Mouse (Mus musculus) limb, embryonic 10.5 days (tissue): ENCODE data around the gene Grid2ip. TPM values are rescaled to one million over a fixed set of nuclear protein-coding genes. Genes with fewer than 3 reads are reported as not detected.

Experiments
- DNase-seq: peaks from one replicate; pipeline ENCODE4 v3.0.0-alpha.2; 2017; ENCODE audit warnings: low spot score
- H3K27ac ChIP-seq: fragments of 300-500 bp; sonication (generic); 2 replicates; pipeline ENCODE4 v1.5.1; 2016; ENCODE audit warnings: mild to moderate bottlenecking
- H3K27me3 ChIP-seq: fragments of 300-500 bp; sonication (generic); 2 replicates; pipeline ENCODE4 v1.6.1; 2016; ENCODE audit warnings: low read depth, mild to moderate bottlenecking; ENCODE audit not compliant: poor library complexity, severe bottlenecking
- H3K36me3 ChIP-seq: fragments of 300-500 bp; sonication (generic); 2 replicates; pipeline ENCODE4 v1.6.1; 2016; ENCODE audit warnings: mild to moderate bottlenecking, moderate library complexity
- H3K4me1 ChIP-seq: fragments of 300-500 bp; sonication (generic); 2 replicates; pipeline ENCODE4 v1.6.1; 2016
- H3K4me3 ChIP-seq: fragments of 300-500 bp; sonication (generic); 2 replicates; pipeline ENCODE4 v1.5.1; 2016; ENCODE audit warnings: mild to moderate bottlenecking, moderate library complexity
- H3K9me3 ChIP-seq: fragments of 300-500 bp; sonication (generic); replicated peaks from 2 replicates; pipeline ENCODE4 v1.6.1; 2016; ENCODE audit warnings: mild to moderate bottlenecking
- WGBS: fragments of 180-500 bp; shearing (Covaris S2); methylation state at CpG from one replicate; pipeline ENCODE4 v1.1.7; 2016; 5-methylcytosine and 5-hydroxymethylcytosine counted together
- polyA plus RNA-seq: library from polyadenylated mRNA; unstranded; fragments of >200 nt; fragmentation: Nextera tagmentation; extraction: Ambion mirVana; gene quantifications from 2 replicates; pipeline ENCODE4 v1.2.1, GENCODE M21; 2016

The Grid2ip gene
- polyA plus RNA-seq, 1 experiment from 2014 or later, result 0.48 TPM

DNA sequence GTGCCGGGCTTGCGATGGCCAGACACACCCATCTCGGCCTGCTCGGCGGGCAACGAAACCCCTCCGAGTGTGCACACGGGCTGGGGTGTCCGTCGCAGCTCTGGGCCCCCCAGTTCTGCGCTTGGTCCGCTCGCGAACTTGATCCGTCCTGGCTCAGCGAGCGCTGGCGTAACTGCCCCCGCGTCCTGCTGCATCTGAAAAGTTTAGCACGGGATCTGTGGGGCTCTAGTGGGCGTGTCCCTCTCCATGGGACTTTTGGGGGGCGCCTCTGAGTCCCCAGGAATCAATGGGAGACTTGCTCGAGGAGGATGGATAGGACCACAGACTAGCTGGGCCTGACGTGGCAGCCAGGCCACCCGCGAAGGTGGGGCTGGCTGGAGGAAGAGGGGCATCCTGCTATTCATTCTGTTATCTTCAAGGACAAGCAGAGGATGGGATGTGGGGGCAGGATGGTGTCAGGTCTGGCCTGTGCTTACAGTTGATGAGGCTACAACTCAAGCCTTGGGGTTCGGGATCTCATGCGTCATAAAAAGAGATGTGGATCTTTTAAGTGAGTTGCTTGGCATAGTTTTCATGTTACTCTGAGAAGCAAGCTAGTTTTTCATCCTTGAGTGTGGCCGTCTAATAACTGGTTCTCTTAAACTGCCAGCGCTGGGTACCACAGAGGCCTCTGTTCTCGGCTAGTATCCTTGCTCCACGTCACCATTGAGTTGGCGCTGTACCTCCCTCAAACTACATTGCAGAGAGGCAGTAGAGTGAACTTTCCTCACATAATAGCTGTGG is 47.2 kb downstream of the Grid2ip start:
- peaks cover 22% of the 10 kb centered on the region for H3K4me1 ChIP-seq
- no peak for DNase-seq
- H3K27ac ChIP-seq, result peak overlapping the region; percentile 92
- H3K4me3 ChIP-seq, result peak overlapping the region; percentile 83
- H3K9me3 ChIP-seq, result no peaks in the 10 kb centered on the region
- H3K27me3 ChIP-seq, result no peaks in the 10 kb centered on the region
- H3K36me3 ChIP-seq, result peaks cover 40% of the 10 kb centered on the region
- WGBS, result 7% methylated on average over 34 of the region's 34 CpGs

DNA sequence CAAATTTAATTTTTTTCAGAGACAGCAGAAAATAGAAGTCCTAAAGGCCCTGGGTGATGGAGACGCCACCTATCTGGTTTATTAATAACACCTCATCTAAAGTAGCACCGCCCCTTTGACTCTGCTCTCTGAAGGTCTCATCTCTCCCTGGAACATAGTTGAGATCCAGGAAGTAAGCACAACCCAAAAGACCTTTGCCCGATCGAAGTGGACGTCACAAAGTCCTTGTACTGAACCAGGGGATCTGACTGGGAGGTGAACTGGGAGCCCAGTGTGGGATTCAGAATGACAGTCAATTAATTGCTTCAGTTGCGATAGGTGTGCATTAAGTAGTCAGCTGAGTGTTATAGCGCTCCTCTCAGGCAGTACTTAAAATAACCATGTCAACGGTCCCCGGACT is 48.1 kb downstream of the Grid2ip start:
- no peaks in the 10 kb centered on the region for H3K9me3 ChIP-seq
- H3K36me3 ChIP-seq, result peaks cover 46% of the 10 kb centered on the region
- H3K27me3 ChIP-seq, result no peaks in the 10 kb centered on the region
- peak overlapping the region; percentile 83 for H3K4me3 ChIP-seq
- H3K4me1 ChIP-seq, result peaks cover 22% of the 10 kb centered on the region
- WGBS, result 91% methylated on average over 9 of the region's 9 CpGs
- H3K27ac ChIP-seq, result no peak overlapping the region
- no peak for DNase-seq

DNA sequence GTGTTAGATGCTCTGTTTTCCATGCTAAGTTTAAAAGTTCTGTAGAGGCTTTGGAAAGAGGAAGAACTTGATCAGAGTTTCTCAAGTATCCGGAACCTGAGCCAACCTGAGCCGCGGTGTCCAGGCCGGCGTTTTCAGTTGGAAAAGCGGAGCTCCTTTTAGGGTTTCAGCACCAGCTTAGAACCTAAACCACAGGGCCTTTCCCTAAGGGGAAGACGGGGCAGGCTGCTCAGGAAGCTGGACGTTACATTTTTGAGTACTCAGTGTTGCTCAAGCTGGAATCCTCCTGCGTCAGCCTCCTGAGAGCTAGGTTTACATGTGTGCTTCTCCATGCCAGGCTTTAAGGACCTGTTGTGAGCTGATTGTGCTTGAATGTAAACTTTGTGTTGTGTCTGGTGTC is 49.4 kb downstream of the Grid2ip start:
- no peak overlapping the region for H3K27ac ChIP-seq
- H3K9me3 ChIP-seq, result no peaks in the 10 kb centered on the region
- no peaks in the 10 kb centered on the region for H3K27me3 ChIP-seq
- peaks cover 22% of the 10 kb centered on the region for H3K4me1 ChIP-seq
- DNase-seq, result no peak
- H3K4me3 ChIP-seq, result no peak overlapping the region
- 95% methylated on average over 9 of the region's 9 CpGs for WGBS
- H3K36me3 ChIP-seq, result peaks cover 59% of the 10 kb centered on the region

DNA sequence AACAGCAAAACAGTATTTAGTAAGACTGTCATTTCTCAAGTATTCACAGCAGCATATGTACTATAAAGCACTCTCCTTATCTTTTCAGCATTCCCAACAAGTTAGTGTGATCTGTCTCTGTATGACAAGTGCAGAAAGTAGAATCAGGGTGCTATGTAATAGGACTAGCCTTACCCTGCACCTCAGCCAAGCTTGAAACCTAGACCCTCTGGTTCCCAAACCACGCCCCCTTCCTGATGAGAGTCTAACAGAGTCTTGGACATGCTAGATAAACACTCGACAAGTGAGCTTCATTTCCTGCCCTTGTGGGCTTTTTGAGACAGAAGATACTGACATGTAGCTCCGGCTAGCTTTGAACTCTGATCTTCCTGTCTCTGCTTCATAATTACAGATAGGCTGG is 52.1 kb downstream of the Grid2ip start:
- Histone ChIP-seq H3K36me3 (peaks cover 82% of the 10 kb centered on the region), H3K27me3 (no peaks in the 10 kb centered on the region), H3K9me3 (no peaks in the 10 kb centered on the region), H3K4me3 (no peak overlapping the region), H3K4me1 (peaks cover 13% of the 10 kb centered on the region), H3K27ac (no peak overlapping the region)
- DNase-seq, result no peak
- WGBS, result 80% methylated on average over 3 of the region's 3 CpGs

DNA sequence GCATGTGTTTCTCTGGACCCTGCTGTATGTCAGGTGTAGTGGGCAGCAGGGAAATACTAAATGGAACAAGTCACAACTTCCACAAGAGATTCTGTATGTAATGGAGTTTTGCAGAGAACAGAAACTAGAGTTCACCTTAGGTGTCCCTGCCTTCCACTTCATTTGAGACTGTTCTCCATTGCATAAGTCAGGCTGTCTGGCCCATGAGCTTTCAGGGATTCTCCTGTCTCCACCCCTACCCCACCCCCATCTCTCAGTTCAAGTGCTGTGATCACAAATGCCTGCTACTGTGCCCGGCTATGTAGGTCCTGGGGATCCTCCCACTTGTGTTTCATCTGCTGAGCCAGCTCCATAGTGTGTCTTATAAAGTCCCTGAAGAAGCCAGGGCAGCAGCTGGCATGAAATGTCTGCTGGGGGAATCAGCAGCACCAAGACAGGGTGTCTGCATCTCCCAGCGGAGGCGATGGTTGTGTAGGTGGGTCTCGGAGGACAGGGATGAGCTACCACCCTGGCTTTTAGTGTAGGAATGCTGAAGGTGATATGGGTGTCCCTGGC is 53.8 kb downstream of the Grid2ip start:
- DNase-seq, result no peak
- H3K36me3 ChIP-seq, result peaks cover 84% of the 10 kb centered on the region
- H3K4me3 ChIP-seq, result no peak overlapping the region
- no peaks in the 10 kb centered on the region for H3K9me3 ChIP-seq
- H3K4me1 ChIP-seq, result no peaks in the 10 kb centered on the region
- 92% methylated on average over 4 of the region's 4 CpGs for WGBS
- no peak overlapping the region for H3K27ac ChIP-seq
- H3K27me3 ChIP-seq, result no peaks in the 10 kb centered on the region

DNA sequence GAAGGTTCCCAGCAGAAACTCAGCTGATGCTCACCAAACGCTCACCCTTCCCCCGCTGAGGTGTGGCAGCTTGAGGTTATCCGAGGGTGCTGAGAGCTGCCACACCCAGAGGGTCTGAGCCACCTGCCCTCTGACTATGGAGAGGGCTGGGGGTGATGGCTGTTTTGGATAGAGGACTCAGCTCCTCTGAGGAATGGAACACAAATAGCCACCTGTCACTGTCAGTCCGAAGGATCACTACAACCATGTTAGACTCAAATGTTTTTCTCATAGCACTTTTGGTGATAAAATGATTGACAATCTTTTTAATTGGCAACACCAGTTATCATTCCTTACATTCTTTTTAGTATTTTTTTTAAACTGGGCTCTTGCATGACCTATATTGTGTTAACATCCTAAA is 64.3 kb downstream of the Grid2ip start:
- no peak for DNase-seq
- Histone ChIP-seq H3K9me3 (no peaks in the 10 kb centered on the region; the same call in 1 of the 2 replicates), H3K4me1 (no peaks in the 10 kb centered on the region), H3K27me3 (no peaks in the 10 kb centered on the region), H3K27ac (no peak overlapping the region), H3K4me3 (no peak overlapping the region), H3K36me3 (peaks cover 74% of the 10 kb centered on the region)
- WGBS, result 86% methylated on average over 4 of the region's 4 CpGs

DNA sequence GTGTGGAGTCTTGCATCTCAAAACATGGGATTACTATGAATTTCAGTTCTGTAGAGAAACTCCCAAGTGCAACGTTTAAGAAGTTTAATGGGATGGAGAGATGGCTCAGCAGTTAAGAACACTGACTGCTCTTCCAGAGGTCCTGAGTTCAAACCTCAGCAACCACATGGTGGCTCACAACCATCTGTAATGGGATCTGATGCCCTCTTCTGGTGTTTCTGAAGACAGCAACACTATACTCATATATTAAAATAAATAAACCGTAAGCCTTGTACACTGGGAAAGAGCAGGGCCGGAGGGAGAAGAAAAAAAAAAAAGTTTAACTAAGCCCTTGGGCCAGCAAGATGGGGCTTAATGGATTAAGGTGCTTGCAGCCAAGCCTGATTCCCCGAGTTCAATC is 65.9 kb downstream of the Grid2ip start:
- no peak for DNase-seq
- 90% methylated on average over 4 of the region's 4 CpGs for WGBS
- Histone ChIP-seq H3K36me3 (peaks cover 59% of the 10 kb centered on the region), H3K4me3 (no peak overlapping the region), H3K27ac (no peak overlapping the region), H3K4me1 (no peaks in the 10 kb centered on the region), H3K27me3 (no peaks in the 10 kb centered on the region), H3K9me3 (no peaks in the 10 kb centered on the region)

DNA sequence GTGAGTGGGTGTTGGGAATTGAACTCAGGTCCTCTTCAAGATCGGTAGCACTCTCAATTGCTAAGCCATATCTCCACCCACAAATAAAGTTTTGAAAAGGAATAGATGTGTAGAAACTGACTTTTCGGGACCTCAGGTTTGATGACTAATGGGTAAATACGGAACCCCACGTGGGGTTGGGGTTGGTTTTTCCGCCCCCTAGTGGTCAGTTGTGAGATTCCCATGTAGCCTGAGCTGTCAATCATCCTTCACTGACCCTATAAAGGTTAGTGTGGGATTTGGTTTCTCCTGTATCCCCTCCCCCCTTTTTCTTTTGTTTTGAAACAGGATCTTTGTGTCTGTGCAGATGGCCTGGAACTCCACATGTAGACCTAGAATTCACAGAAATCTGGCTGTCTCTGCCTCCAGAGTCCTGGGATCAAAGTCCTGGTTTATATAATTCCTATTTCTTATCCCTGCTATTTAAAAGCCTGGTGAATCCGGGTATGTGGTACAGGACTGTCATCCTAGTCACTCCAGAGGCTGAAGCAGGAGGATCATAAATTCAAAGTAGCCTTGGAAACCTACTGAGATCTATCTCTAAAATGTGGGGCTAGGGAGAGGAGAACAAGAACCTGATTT is 66.9 kb downstream of the Grid2ip start:
- no peaks in the 10 kb centered on the region for H3K27me3 ChIP-seq
- no peak overlapping the region for H3K27ac ChIP-seq
- 33% methylated on average over 6 of the region's 6 CpGs for WGBS
- H3K36me3 ChIP-seq, result peaks cover 49% of the 10 kb centered on the region
- DNase-seq, result peak; percentile 64
- H3K4me3 ChIP-seq, result no peak overlapping the region
- H3K9me3 ChIP-seq, result no peaks in the 10 kb centered on the region
- no peaks in the 10 kb centered on the region for H3K4me1 ChIP-seq

DNA sequence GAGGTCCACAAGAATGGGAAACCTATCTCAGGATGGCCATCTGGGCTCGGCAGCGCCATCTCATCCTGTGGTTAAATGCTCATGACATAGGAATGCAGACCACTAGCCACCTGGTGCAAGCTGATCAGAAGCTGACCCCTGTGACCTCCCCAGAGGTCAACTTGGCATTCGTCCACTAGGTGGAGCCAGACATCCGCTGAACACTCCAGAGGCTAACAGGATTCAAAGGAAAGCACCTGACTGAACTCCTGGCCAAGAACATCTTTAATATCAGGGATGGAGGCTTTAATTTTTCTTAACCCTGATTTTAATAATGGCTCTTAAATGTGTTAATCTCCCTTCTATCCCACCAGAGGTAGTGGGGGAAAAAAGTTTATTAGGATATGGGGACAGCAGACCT is 77.3 kb downstream of the Grid2ip start:
- DNase-seq, result peak; percentile 91
- Histone ChIP-seq H3K27ac (no peak overlapping the region), H3K9me3 (no peaks in the 10 kb centered on the region), H3K36me3 (no peaks in the 10 kb centered on the region), H3K4me3 (no peak overlapping the region), H3K27me3 (no peaks in the 10 kb centered on the region), H3K4me1 (peaks cover 14% of the 10 kb centered on the region)
- WGBS, result 2% methylated on average over 4 of the region's 4 CpGs

DNA sequence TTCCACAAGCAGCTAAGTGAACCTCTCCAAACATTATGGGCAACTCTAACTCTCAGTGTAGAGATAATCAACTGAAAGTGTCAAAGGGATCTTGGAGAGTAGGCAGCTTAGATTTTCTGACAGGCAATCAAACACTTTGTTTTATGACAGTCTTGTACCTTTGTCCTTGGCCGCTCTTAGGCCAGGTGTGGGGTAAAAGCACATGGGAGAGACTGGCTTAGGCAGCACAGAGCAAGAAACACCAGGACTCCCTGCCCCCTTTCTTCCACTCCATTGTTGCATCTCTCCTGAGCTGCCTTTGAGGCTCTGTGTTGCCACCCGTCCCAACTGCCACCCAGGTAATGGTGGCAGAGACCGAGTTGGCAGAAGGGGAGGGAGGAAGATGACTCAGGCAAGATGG is 84.2 kb downstream of the Grid2ip start:
- peak; percentile 27 for DNase-seq
- H3K9me3 ChIP-seq, result no peaks in the 10 kb centered on the region
- H3K36me3 ChIP-seq, result no peaks in the 10 kb centered on the region
- no peaks in the 10 kb centered on the region for H3K27me3 ChIP-seq
- H3K27ac ChIP-seq, result no peak overlapping the region
- no peaks in the 10 kb centered on the region for H3K4me1 ChIP-seq
- WGBS, result 84% methylated on average over 3 of the region's 3 CpGs
- no peak overlapping the region for H3K4me3 ChIP-seq

DNA sequence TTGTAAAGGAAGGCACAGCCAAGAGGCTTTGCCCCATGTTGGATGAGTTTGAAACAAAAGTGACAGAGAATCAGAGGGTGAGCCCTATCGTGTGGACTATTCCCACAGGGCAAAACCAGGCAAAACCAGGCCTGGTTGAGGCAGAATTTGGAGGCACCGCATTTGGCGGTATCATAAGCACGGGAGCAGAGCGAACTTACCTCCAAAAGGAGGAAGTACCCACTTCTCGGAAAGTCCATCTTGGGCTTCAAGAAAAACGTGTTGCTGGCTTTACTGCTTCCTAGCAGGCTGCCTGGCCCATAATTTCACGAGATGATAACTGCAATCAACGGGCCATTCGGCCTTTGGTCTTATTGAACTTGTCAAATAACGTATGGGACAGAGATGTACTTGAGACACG is 84.6 kb downstream of the Grid2ip start:
- Histone ChIP-seq H3K27ac (no peak overlapping the region), H3K36me3 (no peaks in the 10 kb centered on the region), H3K4me1 (no peaks in the 10 kb centered on the region), H3K4me3 (no peak overlapping the region), H3K27me3 (no peaks in the 10 kb centered on the region), H3K9me3 (no peaks in the 10 kb centered on the region)
- peak; percentile 23 for DNase-seq
- 89% methylated on average over 12 of the region's 12 CpGs for WGBS
